In genomic region chr11:75551961-75552441, GRCm38 (mm10) we compare ENCODE assay signal across 8 mouse cellular contexts. TPM values are rescaled to one million over a fixed set of nuclear protein-coding genes. Genes with fewer than 3 reads are reported as not detected.
DNase-seq lines count a peak whose midpoint lies in the region; ATAC-seq and TF ChIP-seq lines count a peak whose summit lies in the region.

No protein-coding gene starts in this region.

- TF ChIP-seq CTCF in hindbrain, postnatal 0 days (IDR thresholded peaks at IDR 0.05; ENCODE audit: low read depth), result no peak

- H3K4me1 ChIP-seq in hindbrain, postnatal 0 days (ENCODE audit: insufficient read depth, low read length), result no peaks in the 10 kb centered on the region; the same call in none of the 2 replicates
- peaks cover 26% of the 10 kb centered on the region for H3K4me1 ChIP-seq in neural tube, embryonic 12.5 days

- 25% methylated on average over 9 of the region's 9 CpGs for WGBS in hindbrain, postnatal 0 days
- 73% methylated on average over 9 of the region's 9 CpGs for WGBS in neural tube, embryonic 12.5 days

- peak; percentile 56 for DNase-seq in left cerebral cortex, postnatal 4 days
- DNase-seq in left cerebral cortex, postnatal 14 days (ENCODE audit: low spot score in 2 of 2), result no peak
- DNase-seq in cerebellum, adult 18-20 months, result peak; percentile 82 to 85
- peak; percentile 43 to 69 for DNase-seq in gastrocnemius, adult 8-10 months (ENCODE audit: low spot score in 2 of 2)
- DNase-seq in hindbrain, postnatal 0 days (ENCODE audit: low spot score), result peak; percentile 49
- DNase-seq in frontal cortex, postnatal 14 days (ENCODE audit: low spot score in 2 of 2), result no peak
- no peak for DNase-seq in testis, postnatal 10 days (ENCODE audit: low spot score)

- H3K27ac ChIP-seq in hindbrain, postnatal 0 days, result peak overlapping the region; percentile 26; the same call in 1 of the 2 replicates
- H3K27ac ChIP-seq in neural tube, embryonic 12.5 days, result no peak overlapping the region

- peak overlapping the region; percentile 28 for H3K9ac ChIP-seq in hindbrain, postnatal 0 days (replicated peaks; ENCODE audit: low read length)
- 0 out of 2 replicates have a peak overlapping the region, but pooled peaks have one; percentile 35 for H3K9ac ChIP-seq in neural tube, embryonic 12.5 days

- no peaks in the 10 kb centered on the region for H3K27me3 ChIP-seq in hindbrain, postnatal 0 days (ENCODE audit: insufficient read depth, low read length)
- no peaks in the 10 kb centered on the region for H3K27me3 ChIP-seq in neural tube, embryonic 12.5 days (replicated peaks)

- no peak overlapping the region for H3K4me2 ChIP-seq in hindbrain, postnatal 0 days (ENCODE audit: low read depth, low read length)
- H3K4me2 ChIP-seq in neural tube, embryonic 12.5 days (replicated peaks), result no peak overlapping the region

- H3K9me3 ChIP-seq in hindbrain, postnatal 0 days (ENCODE audit: low read length), result no peaks in the 10 kb centered on the region
- H3K9me3 ChIP-seq in neural tube, embryonic 12.5 days, result no peaks in the 10 kb centered on the region

- H3K4me3 ChIP-seq in hindbrain, postnatal 0 days (ENCODE audit: low read length), result no peak overlapping the region
- no peak overlapping the region for H3K4me3 ChIP-seq in neural tube, embryonic 12.5 days

- H3K36me3 ChIP-seq in hindbrain, postnatal 0 days (ENCODE audit: insufficient read depth, low read length), result no peaks in the 10 kb centered on the region; the same call in 1 of the 2 replicates
- H3K36me3 ChIP-seq in neural tube, embryonic 12.5 days, result no peaks in the 10 kb centered on the region

- ATAC-seq in hindbrain, postnatal 0 days, result peak; percentile 16; the same call in 1 of the 2 replicates
- ATAC-seq in neural tube, embryonic 12.5 days (ENCODE audit: low FRiP score, low read depth), result no peak

- intact Hi-C loops in left cerebral cortex, postnatal 4 days (cut with DNase I), result no loop called here
- intact Hi-C loops in left cerebral cortex, postnatal 14 days (cut with DNase I), result no loop called here

RNA-seq across cellular contexts. Expression of gene Slc43a2, which starts 20.5 kb away (rescaled TPM):
- 10 to 100 TPM; 43.5 to 51.1 TPM for total RNA-seq in left cerebral cortex, postnatal 4 days (2021)
- total RNA-seq in left cerebral cortex, postnatal 14 days (2021), result 10 to 100 TPM; 53.0 to 61.5 TPM
- 10 to 100 TPM; 22.0 to 28.2 (median 24.4) TPM for total RNA-seq in gastrocnemius, adult 8-10 months (2022)
- total RNA-seq in hindbrain, postnatal 0 days (2014; rRNA removed), result 31.3 and 36.2 TPM in 2 replicates
- polyA plus RNA-seq in hindbrain, postnatal 0 days (2015; fragmentation: Nextera tagmentation; extraction: Ambion mirVana), result 17.2 and 17.8 TPM in 2 replicates
- polyA plus RNA-seq in neural tube, embryonic 12.5 days (2016; fragmentation: Nextera tagmentation; extraction: Ambion mirVana), result 14.2 and 17.1 TPM in 2 replicates

RNA-seq across cellular contexts. Expression of gene Pitpna, which starts 35.9 kb away (rescaled TPM):
- 100 to 1,000 TPM; 249 to 259 TPM for total RNA-seq in left cerebral cortex, postnatal 4 days (2021)
- total RNA-seq in left cerebral cortex, postnatal 14 days (2021), result 100 to 1,000 TPM; 336 to 338 TPM
- total RNA-seq in gastrocnemius, adult 8-10 months (2022), result 100 to 1,000 TPM; 153 to 214 (median 207) TPM
- total RNA-seq in hindbrain, postnatal 0 days (2014; rRNA removed), result 90.7 and 91.4 TPM in 2 replicates
- polyA plus RNA-seq in hindbrain, postnatal 0 days (2015; fragmentation: Nextera tagmentation; extraction: Ambion mirVana), result 95.9 and 109 TPM in 2 replicates
- polyA plus RNA-seq in neural tube, embryonic 12.5 days (2016; fragmentation: Nextera tagmentation; extraction: Ambion mirVana), result 134 and 140 TPM in 2 replicates

RNA-seq across cellular contexts. Expression of gene Scarf1, which starts 38.7 kb away (rescaled TPM):
- total RNA-seq in left cerebral cortex, postnatal 4 days (2021), result 1 to 10 TPM; 3.0 to 3.5 TPM
- total RNA-seq in left cerebral cortex, postnatal 14 days (2021), result 1 to 10 TPM; 3.0 to 3.3 TPM
- 1 to 10 TPM; 1.6 to 2.8 (median 2.1) TPM for total RNA-seq in gastrocnemius, adult 8-10 months (2022)
- total RNA-seq in hindbrain, postnatal 0 days (2014; rRNA removed), result 3.3 and 3.7 TPM in 2 replicates
- polyA plus RNA-seq in hindbrain, postnatal 0 days (2015; fragmentation: Nextera tagmentation; extraction: Ambion mirVana), result 3.5 and 3.6 TPM in 2 replicates
- 4.9 and 5.8 TPM in 2 replicates for polyA plus RNA-seq in neural tube, embryonic 12.5 days (2016; fragmentation: Nextera tagmentation; extraction: Ambion mirVana)

RNA-seq across cellular contexts. Expression of gene Rilp, which starts 42.1 kb away (rescaled TPM):
- total RNA-seq in left cerebral cortex, postnatal 4 days (2021), result 1 to 10 TPM; 1.8 to 1.9 TPM
- 1 to 10 TPM; 2.0 to 2.5 TPM for total RNA-seq in left cerebral cortex, postnatal 14 days (2021)
- 10 to 100 TPM; 28.7 to 34.0 (median 30.9) TPM for total RNA-seq in gastrocnemius, adult 8-10 months (2022)
- total RNA-seq in hindbrain, postnatal 0 days (2014; rRNA removed), result 3.9 and 6.6 TPM in 2 replicates
- polyA plus RNA-seq in hindbrain, postnatal 0 days (2015; fragmentation: Nextera tagmentation; extraction: Ambion mirVana), result 7.3 and 7.6 TPM in 2 replicates
- polyA plus RNA-seq in neural tube, embryonic 12.5 days (2016; fragmentation: Nextera tagmentation; extraction: Ambion mirVana), result 0.52 and 0.76 TPM in 2 replicates

Comparison
In these comparisons a context has a peak if more than half of its experiments do, and no peak if none do; other contexts are left out.
1. DNase-seq: peak in left cerebral cortex, postnatal 4 days (single experiment), cerebellum, adult 18-20 months (2 of 2), gastrocnemius, adult 8-10 months (2 of 2) and hindbrain, postnatal 0 days (single experiment); none in left cerebral cortex, postnatal 14 days (0 of 2), frontal cortex, postnatal 14 days (0 of 2) and testis, postnatal 10 days (single experiment).